Mouse (Mus musculus) MEL (cell line): ENCODE data around the gene Tmem37.

Experiments
- CTCF ChIP-seq, 3 experiments: IDR thresholded peaks in 2 of 3; conservative IDR thresholded peaks in 1 of 3; 2 replicates each; pipeline ENCODE4 v1.5.1; 2011 to 2012; ENCODE audit warnings: low read length in 3 of 3, low read depth in 2 of 3, mild to moderate bottlenecking in 2 of 3, improper control_type of control experiment in 1 of 3, inconsistent platforms in 1 of 3, mixed read lengths in 1 of 3, moderate library complexity in 1 of 3; ENCODE audit not compliant: control insufficient read depth in 1 of 3, insufficient read depth in 1 of 3, poor library complexity in 1 of 3, severe bottlenecking in 1 of 3
- ELF1 ChIP-seq: IDR thresholded peaks from 2 replicates; pipeline ENCODE4 v1.6.1; 2014; ENCODE audit warnings: low read depth, mild to moderate bottlenecking, inconsistent platforms, low read length, improper control_type of control experiment, moderate library complexity
- JUND ChIP-seq: IDR thresholded peaks from 2 replicates; pipeline ENCODE4 v1.6.1; 2011; ENCODE audit warnings: low read depth, mild to moderate bottlenecking, improper control_type of control experiment, low read length
- MAX ChIP-seq: IDR thresholded peaks from 2 replicates; pipeline ENCODE4 v1.6.1; 2011; ENCODE audit warnings: low read length, improper control_type of control experiment
- SIN3A ChIP-seq: IDR thresholded peaks from 2 replicates; pipeline ENCODE4 v1.6.1; 2012; ENCODE audit warnings: low read length, improper control_type of control experiment, inconsistent platforms
- TAL1 ChIP-seq: IDR thresholded peaks from 2 replicates; pipeline ENCODE4 v1.6.1; 2012; ENCODE audit warnings: mild to moderate bottlenecking, inconsistent platforms, low read length, moderate library complexity, mixed read lengths
- TBP ChIP-seq: IDR thresholded peaks from 2 replicates; pipeline ENCODE4 v1.8.0; 2011; ENCODE audit warnings: low read depth, low read length, improper control_type of control experiment

DNA sequence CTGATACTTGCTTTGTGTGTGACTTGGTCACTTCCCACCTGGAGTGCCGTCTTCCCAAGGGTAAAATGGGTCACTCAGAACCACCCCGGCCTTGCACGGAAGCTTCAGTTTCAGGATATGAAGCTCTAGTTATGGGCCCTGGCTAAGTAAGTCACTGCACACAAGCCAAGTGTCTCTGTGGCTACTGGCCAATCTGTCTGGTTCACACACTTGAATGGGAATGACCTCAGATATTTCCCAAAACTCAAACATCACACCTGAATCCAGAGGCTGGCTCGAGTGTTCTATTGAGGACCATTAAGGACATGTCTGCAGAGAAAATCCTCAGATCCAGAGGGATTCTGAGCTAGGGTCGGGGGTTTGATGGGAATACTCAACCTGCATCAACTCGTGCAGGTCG, 11.6 kb downstream of the Tmem37 start:
- TF ChIP-seq TAL1 (no peak), ELF1 (no peak), TBP (no peak), MAX (no peak), CTCF (IDR thresholded peaks at IDR 0.05 in 2 of 3, conservative IDR thresholded peaks at IDR 0.05 in 1 of 3; ENCODE audit: control insufficient read depth in 1 of 3, insufficient read depth in 1 of 3, low read depth in 2 of 3, low read length in 3 of 3, poor library complexity in 1 of 3, severe bottlenecking in 1 of 3) (no peak), JUND (no peak), SIN3A (no peak)
